Mouse (Mus musculus) ES-E14 (cell line): ENCODE measurements around the gene Pde3a. TPM values are rescaled to one million over a fixed set of nuclear protein-coding genes. Genes with fewer than 3 reads are reported as not detected.
"Not testable (repeated sequence)": the region's sequence is repeated elsewhere in the genome, so short reads cannot be mapped to it uniquely, and the experiment has no call there.

Experiments used
- DNase-seq: peaks from one replicate; pipeline ENCODE4 v3.0.0-alpha.2; 2013; ENCODE audit warnings: low read depth, low spot score
- H3K27ac ChIP-seq: 2 replicates; pipeline ENCODE4 v1.5.1; 2012; ENCODE audit warnings: low read depth, mild to moderate bottlenecking, low read length, moderate library complexity, mixed read lengths; ENCODE audit not compliant: poor library complexity, insufficient read depth, severe bottlenecking
- H3K36me3 ChIP-seq: 2 replicates; pipeline ENCODE4 v1.6.1; 2012; ENCODE audit warnings: mild to moderate bottlenecking, low read length, moderate library complexity, mixed read lengths; ENCODE audit not compliant: control insufficient read depth, poor library complexity, insufficient read depth, severe bottlenecking
- H3K4me1 ChIP-seq, 2 experiments: fragments of 150-350 bp in 1 of 2; sonication (generic) in 1 of 2; 2 replicates each; pipeline ENCODE4 v1.6.1; 2012; ENCODE audit warnings: low read length in 2 of 2, mild to moderate bottlenecking in 1 of 2, mixed read lengths in 1 of 2; ENCODE audit not compliant: control insufficient read depth in 2 of 2, insufficient read depth in 2 of 2, poor library complexity in 1 of 2
- H3K4me3 ChIP-seq, 2 experiments: fragments of 150-350 bp in 1 of 2; sonication (generic) in 1 of 2; 2 replicates each; pipeline ENCODE4 v1.5.1; 2012; ENCODE audit warnings: low read length in 2 of 2, low read depth in 1 of 2, mild to moderate bottlenecking in 1 of 2, mixed read lengths in 1 of 2; ENCODE audit not compliant: insufficient read depth in 1 of 2, poor library complexity in 1 of 2, severe bottlenecking in 1 of 2
- H3K9ac ChIP-seq: 2 replicates; pipeline ENCODE4 v1.6.1; 2012; ENCODE audit warnings: low read depth, mild to moderate bottlenecking, low read length, mixed read lengths; ENCODE audit not compliant: poor library complexity, insufficient read depth, severe bottlenecking
- H3K9me3 ChIP-seq: fragments of 150-350 bp; sonication (generic); 2 replicates; pipeline ENCODE4 v1.6.1; 2012; ENCODE audit warnings: low read depth, mild to moderate bottlenecking, low read length; ENCODE audit not compliant: control insufficient read depth, insufficient read depth
- CHD2 ChIP-seq: IDR thresholded peaks from 2 replicates; pipeline ENCODE4 v1.6.1; 2014; ENCODE audit warnings: mild to moderate bottlenecking, low read depth, low read length, inconsistent platforms
- HCFC1 ChIP-seq: IDR thresholded peaks from 2 replicates; pipeline ENCODE4 v1.6.1; 2012; ENCODE audit warnings: low read length, inconsistent platforms, borderline replicate concordance; ENCODE audit not compliant: insufficient read depth
- MAFK ChIP-seq: IDR thresholded peaks from 2 replicates; pipeline ENCODE4 v1.6.1; 2014; ENCODE audit warnings: mild to moderate bottlenecking, low read depth, low read length, inconsistent platforms; ENCODE audit not compliant: insufficient read depth
- ZC3H11A ChIP-seq: IDR thresholded peaks from 2 replicates; pipeline ENCODE4 v1.6.1; 2012; ENCODE audit warnings: low read depth, mild to moderate bottlenecking, inconsistent platforms, low read length, borderline replicate concordance
- ZNF384 ChIP-seq: IDR thresholded peaks from 2 replicates; pipeline ENCODE4 v1.6.1; 2012; ENCODE audit warnings: low read depth, low read length, inconsistent platforms
- in situ Hi-C, 2 experiments: fragments of 600-800 bp; cut with MboI; formaldehyde crosslinking; loops; one replicate each; pipeline ENCODE4 v1.15.1; 2025; ENCODE audit warnings: low sequenced_read_pairs in 2 of 2, inconsistent platforms in 1 of 2; ENCODE audit not compliant: unreplicated experiment in 2 of 2
- total RNA-seq: library from RNA; depleted of rRNA; stranded (reverse); fragments of 300-350 nt; gene quantifications from 2 replicates; pipeline ENCODE4 v1.2.3, GENCODE M21; 2012

Pde3a gene
- total RNA-seq, 1 experiment = 0.36 TPM

DNA sequence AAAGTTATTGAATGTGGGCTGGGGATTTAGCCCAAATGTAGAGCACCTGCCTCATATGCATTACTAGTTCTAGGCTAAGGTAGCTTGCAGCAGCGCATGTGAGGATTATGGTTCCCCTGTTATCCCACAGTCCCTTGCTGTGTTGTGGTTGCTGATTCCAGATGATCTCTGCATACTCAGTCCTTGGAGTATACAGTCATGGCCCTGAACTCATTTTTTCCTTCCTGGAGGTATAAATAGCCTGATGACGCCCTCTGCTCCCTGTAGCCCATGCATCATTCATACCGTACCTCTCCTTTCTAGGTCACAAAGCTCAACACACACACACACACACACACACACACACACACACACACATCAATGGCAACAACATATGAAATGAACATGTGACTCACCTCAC lies 72.2 kb downstream of the Pde3a start:
- Histone ChIP-seq H3K36me3 (no peaks in the 10 kb centered on the region), H3K4me3 (no peak overlapping the region), H3K4me1 (no peaks in the 10 kb centered on the region), H3K9ac (no peak overlapping the region), H3K27ac (no peak overlapping the region), H3K9me3 (no peaks in the 10 kb centered on the region)
- in situ Hi-C loops = no loop called here
- no peak for DNase-seq
- TF ChIP-seq HCFC1 = no peak
- TF ChIP-seq ZNF384 = no peak
- no peak for TF ChIP-seq MAFK
- no peak for TF ChIP-seq CHD2
- no peak for TF ChIP-seq ZC3H11A

DNA sequence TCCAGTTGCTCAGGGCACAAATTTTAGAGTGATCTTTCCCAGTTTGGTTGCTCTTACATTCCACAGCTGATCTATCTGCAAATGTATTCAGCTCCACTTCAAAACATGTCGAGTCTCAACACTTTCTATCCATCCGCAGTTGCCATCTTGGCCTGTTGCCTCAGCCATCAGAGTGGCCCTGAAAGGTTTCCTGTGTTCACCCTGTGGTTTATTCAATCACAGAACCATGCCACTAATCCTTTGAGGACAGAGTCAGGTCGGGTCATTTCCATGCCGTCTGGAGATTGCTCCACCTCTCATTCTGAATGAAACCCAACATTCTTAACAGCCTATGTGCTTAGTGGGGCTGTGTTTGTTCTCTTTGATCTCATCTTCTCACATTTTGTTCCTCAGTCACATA lies 73.9 kb downstream of the Pde3a start:
- in situ Hi-C loops = no loop called here
- Histone ChIP-seq H3K4me1 (no peaks in the 10 kb centered on the region), H3K9me3 (no peaks in the 10 kb centered on the region), H3K9ac (no peak overlapping the region), H3K4me3 (no peak overlapping the region), H3K27ac (no peak overlapping the region), H3K36me3 (no peaks in the 10 kb centered on the region)
- TF ChIP-seq MAFK (no peak), HCFC1 (no peak), ZNF384 (no peak), CHD2 (no peak), ZC3H11A (no peak)
- DNase-seq = no peak

GRCm38 (mm10) chr6:141327134-141327533 lies 78.1 kb downstream of the Pde3a start:
- H3K27ac ChIP-seq, DNase-seq, H3K9me3 ChIP-seq, H3K4me3 ChIP-seq, H3K4me1 ChIP-seq, H3K9ac ChIP-seq, in situ Hi-C loops, H3K36me3 ChIP-seq: not testable (repeated sequence)

- Histone ChIP-seq H3K27ac (no peak overlapping the region), H3K36me3 (no peaks in the 10 kb centered on the region), H3K9me3 (no peaks in the 10 kb centered on the region), H3K9ac (no peak overlapping the region), H3K4me3 (no peak overlapping the region), H3K4me1 (no peaks in the 10 kb centered on the region)
- TF ChIP-seq HCFC1 (no peak), ZC3H11A (no peak), MAFK (no peak), CHD2 (no peak)
- DNase-seq = no peak
- in situ Hi-C loops = no loop called here
Measured at GRCm38 (mm10) chr6:141328071-141328470, 79.0 kb downstream of the Pde3a start.

GRCm38 (mm10) chr6:141331464-141331863 lies 82.4 kb downstream of the Pde3a start:
- TF ChIP-seq ZC3H11A (no peak), ZNF384 (no peak), HCFC1 (no peak), CHD2 (no peak), MAFK (no peak)
- Histone ChIP-seq H3K9ac (no peak overlapping the region), H3K4me3 (no peak overlapping the region), H3K27ac (no peak overlapping the region), H3K36me3 (no peaks in the 10 kb centered on the region), H3K9me3 (no peaks in the 10 kb centered on the region), H3K4me1 (peaks cover 0 to 3% of the 10 kb centered on the region in 2 experiments; a peak in 1 of 4 replicates)
- DNase-seq = no peak
- in situ Hi-C loops = no loop called here
